Mouse (Mus musculus) kidney, postnatal 0 days (tissue): ENCODE measurements at regions not wholly inside any gene's neighbourhood (a gene's known extent, or its start where the extent isn't known, plus 50 kb on each side); places are given as distances from the start of the nearest gene placed in this dataset.

Experiments
- ATAC-seq: fragments of 200-750 bp; cut with Nextera tagmentation; replicated peaks from 2 replicates; pipeline ENCODE4 v1.8.0; 2017; ENCODE audit warnings: low read depth, moderate number of reproducible peaks, moderate TSS enrichment, moderate library complexity; ENCODE audit not compliant: low FRiP score
- DNase-seq: peaks from one replicate; pipeline ENCODE4 v3.0.0-alpha.2; 2016; ENCODE audit warnings: low spot score
- H3K27ac ChIP-seq: fragments of 300-500 bp; sonication (generic); 2 replicates; pipeline ENCODE4 v1.5.1; 2014; ENCODE audit warnings: mild to moderate bottlenecking
- H3K27me3 ChIP-seq: fragments of 300-500 bp; sonication (generic); 2 replicates; pipeline ENCODE4 v1.6.1; 2014; ENCODE audit warnings: low read length, mixed read lengths; ENCODE audit not compliant: insufficient read depth
- H3K36me3 ChIP-seq: fragments of 300-500 bp; sonication (generic); 2 replicates; pipeline ENCODE4 v1.6.1; 2014; ENCODE audit warnings: low read length, mixed read lengths; ENCODE audit not compliant: insufficient read depth
- H3K4me1 ChIP-seq: fragments of 300-500 bp; sonication (generic); replicated peaks from 2 replicates; pipeline ENCODE4 v1.6.1; 2014; ENCODE audit warnings: antibody characterized with exemption, low read length, mixed read lengths; ENCODE audit not compliant: insufficient read depth
- H3K4me2 ChIP-seq: fragments of 300-500 bp; sonication (generic); 2 replicates; pipeline ENCODE4 v1.6.1; 2014; ENCODE audit warnings: mild to moderate bottlenecking, low read length, moderate library complexity, mixed read lengths
- H3K4me3 ChIP-seq: fragments of 300-500 bp; sonication (generic); replicated peaks from 2 replicates; pipeline ENCODE4 v1.5.1; 2014; ENCODE audit warnings: low read depth, low read length
- H3K9ac ChIP-seq: fragments of 300-500 bp; sonication (generic); 2 replicates; pipeline ENCODE4 v1.6.1; 2014; ENCODE audit warnings: low read depth, low read length
- H3K9me3 ChIP-seq: fragments of 300-500 bp; sonication (generic); replicated peaks from 2 replicates; pipeline ENCODE4 v1.6.1; 2016; ENCODE audit warnings: low read length, inconsistent platforms, mixed read lengths
- CTCF ChIP-seq: IDR thresholded peaks from 2 replicates; pipeline ENCODE4 v1.5.1; 2016; ENCODE audit warnings: antibody characterized with exemption, low read depth, mild to moderate bottlenecking, moderate library complexity
- whole genome bisulfite sequencing: fragments of 180-500 bp; shearing (Covaris S2); extraction: QIAGEN DNeasy Blood & Tissue Kit; methylation state at CpG from one replicate; pipeline ENCODE4 v1.1.7; 2014; 5-methylcytosine and 5-hydroxymethylcytosine counted together

- Histone ChIP-seq H3K36me3 (no peaks in the 10 kb centered on the region), H3K27ac (no peak overlapping the region), H3K9me3 (no peaks in the 10 kb centered on the region), H3K4me1 (no peaks in the 10 kb centered on the region), H3K9ac (no peak overlapping the region), H3K4me2 (no peak overlapping the region), H3K4me3 (no peak overlapping the region), H3K27me3 (no peaks in the 10 kb centered on the region)
- no peak for TF ChIP-seq CTCF
- DNase-seq (no peak), ATAC-seq (no peak)
- WGBS, result 61% methylated on average over 7 of the region's 7 CpGs
Observed at GRCm38 (mm10) chr17:14144082-14144481, 60.0 kb downstream of the Dact2 start.

GRCm38 (mm10) chr17:14141669-14142068 lies 62.4 kb downstream of the Dact2 start:
- 74% methylated on average over 5 of the region's 5 CpGs for whole genome bisulfite sequencing
- H3K27ac ChIP-seq, result no peak overlapping the region
- ATAC-seq, result no peak
- no peaks in the 10 kb centered on the region for H3K27me3 ChIP-seq
- TF ChIP-seq CTCF, result no peak
- H3K4me1 ChIP-seq, result no peaks in the 10 kb centered on the region
- H3K4me2 ChIP-seq, result no peak overlapping the region
- H3K36me3 ChIP-seq, result no peaks in the 10 kb centered on the region
- H3K4me3 ChIP-seq, result no peak overlapping the region
- DNase-seq, result no peak
- no peak overlapping the region for H3K9ac ChIP-seq
- no peaks in the 10 kb centered on the region for H3K9me3 ChIP-seq

- Histone ChIP-seq H3K4me2 (no peak overlapping the region), H3K9ac (no peak overlapping the region), H3K9me3 (no peaks in the 10 kb centered on the region), H3K36me3 (no peaks in the 10 kb centered on the region), H3K4me1 (no peaks in the 10 kb centered on the region), H3K27ac (no peak overlapping the region), H3K4me3 (no peak overlapping the region), H3K27me3 (no peaks in the 10 kb centered on the region)
- 70% methylated on average over 2 of the region's 2 CpGs for WGBS
- ATAC-seq (no peak), DNase-seq (no peak)
- no peak for TF ChIP-seq CTCF
Observed at GRCm38 (mm10) chr17:14140266-14140665, 63.8 kb downstream of the Dact2 start.

- Histone ChIP-seq H3K4me1 (no peaks in the 10 kb centered on the region), H3K9me3 (no peaks in the 10 kb centered on the region), H3K36me3 (no peaks in the 10 kb centered on the region), H3K9ac (no peak overlapping the region), H3K27ac (no peak overlapping the region), H3K4me2 (no peak overlapping the region), H3K4me3 (no peak overlapping the region), H3K27me3 (no peaks in the 10 kb centered on the region)
- ATAC-seq, result no peak
- WGBS, result 73% methylated on average over 5 of the region's 5 CpGs
- TF ChIP-seq CTCF, result no peak
- DNase-seq, result no peak
Observed at GRCm38 (mm10) chr17:14138941-14139340, 65.2 kb downstream of the Dact2 start.

GRCm38 (mm10) chr17:14136702-14137315 lies 67.3 kb downstream of the Dact2 start:
- Histone ChIP-seq H3K4me3 (no peak overlapping the region), H3K27me3 (no peaks in the 10 kb centered on the region), H3K36me3 (no peaks in the 10 kb centered on the region), H3K27ac (no peak overlapping the region), H3K9me3 (no peaks in the 10 kb centered on the region), H3K9ac (no peak overlapping the region), H3K4me1 (no peaks in the 10 kb centered on the region), H3K4me2 (no peak overlapping the region)
- TF ChIP-seq CTCF, result peak; percentile 71
- no peak for ATAC-seq
- whole genome bisulfite sequencing, result 66% methylated on average over 6 of the region's 6 CpGs
- DNase-seq, result peak; percentile 61

- WGBS, result 59% methylated on average over 3 of the region's 3 CpGs
- H3K4me3 ChIP-seq, result no peak overlapping the region
- no peaks in the 10 kb centered on the region for H3K9me3 ChIP-seq
- no peaks in the 10 kb centered on the region for H3K4me1 ChIP-seq
- no peak for DNase-seq
- ATAC-seq, result no peak
- H3K27me3 ChIP-seq, result no peaks in the 10 kb centered on the region
- H3K27ac ChIP-seq, result no peak overlapping the region
- H3K9ac ChIP-seq, result no peak overlapping the region
- H3K4me2 ChIP-seq, result no peak overlapping the region
- no peaks in the 10 kb centered on the region for H3K36me3 ChIP-seq
- TF ChIP-seq CTCF, result no peak
Observed at GRCm38 (mm10) chr17:14134604-14135003, 69.5 kb downstream of the Dact2 start.

GRCm38 (mm10) chr17:14133986-14134385 lies 70.1 kb downstream of the Dact2 start:
- no peaks in the 10 kb centered on the region for H3K36me3 ChIP-seq
- no peak overlapping the region for H3K4me2 ChIP-seq
- no peaks in the 10 kb centered on the region for H3K4me1 ChIP-seq
- H3K4me3 ChIP-seq, result no peak overlapping the region
- 82% methylated on average over 2 of the region's 2 CpGs for WGBS
- no peak for ATAC-seq
- no peak overlapping the region for H3K27ac ChIP-seq
- H3K9me3 ChIP-seq, result no peaks in the 10 kb centered on the region
- no peak overlapping the region for H3K9ac ChIP-seq
- H3K27me3 ChIP-seq, result no peaks in the 10 kb centered on the region
- DNase-seq, result no peak
- no peak for TF ChIP-seq CTCF
